Mouse (Mus musculus) midbrain, embryonic 11.5 days (tissue): ENCODE results near the gene Tbc1d14. TPM values are rescaled to one million over a fixed set of nuclear protein-coding genes. Genes with fewer than 3 reads are reported as not detected.

Experiments
- ATAC-seq: fragments of 200-750 bp; cut with Nextera tagmentation; 2 replicates; pipeline ENCODE4 v1.8.0; 2017; ENCODE audit warnings: moderate TSS enrichment, moderate library complexity; ENCODE audit not compliant: low FRiP score
- DNase-seq: peaks from one replicate; pipeline ENCODE4 v3.0.0; 2015; ENCODE audit warnings: low spot score; ENCODE audit errors: missing footprints
- H3K27ac ChIP-seq: fragments of 300-500 bp; sonication (generic); 2 replicates; pipeline ENCODE4 v1.5.1; 2014; ENCODE audit warnings: low read depth, low read length
- H3K27me3 ChIP-seq: fragments of 300-500 bp; sonication (generic); 2 replicates; pipeline ENCODE4 v1.6.1; 2014; ENCODE audit warnings: mild to moderate bottlenecking, low read length, moderate library complexity, mixed read lengths; ENCODE audit not compliant: control insufficient read depth, insufficient read depth
- H3K36me3 ChIP-seq: fragments of 300-500 bp; sonication (generic); 2 replicates; pipeline ENCODE4 v1.6.1; 2014; ENCODE audit warnings: mild to moderate bottlenecking, low read length, moderate library complexity, mixed read lengths; ENCODE audit not compliant: control insufficient read depth, insufficient read depth
- H3K4me1 ChIP-seq: fragments of 300-500 bp; sonication (generic); 2 replicates; pipeline ENCODE4 v1.6.1; 2014; ENCODE audit warnings: low read length; ENCODE audit not compliant: control insufficient read depth, insufficient read depth
- H3K4me2 ChIP-seq: fragments of 300-500 bp; sonication (generic); 2 replicates; pipeline ENCODE4 v1.6.1; 2014; ENCODE audit warnings: mild to moderate bottlenecking, moderate library complexity
- H3K4me3 ChIP-seq: fragments of 300-500 bp; sonication (generic); 2 replicates; pipeline ENCODE4 v1.5.1; 2014; ENCODE audit warnings: low read depth, low read length
- H3K9ac ChIP-seq: fragments of 300-500 bp; sonication (generic); 2 replicates; pipeline ENCODE4 v1.6.1; 2014; ENCODE audit warnings: low read length
- H3K9me3 ChIP-seq: fragments of 300-500 bp; sonication (generic); 2 replicates; pipeline ENCODE4 v1.6.1; 2016; ENCODE audit warnings: low read length; ENCODE audit not compliant: control insufficient read depth
- WGBS: fragments of 180-500 bp; shearing (Covaris S2); extraction: QIAGEN DNeasy Blood & Tissue Kit; methylation state at CpG from one replicate; pipeline ENCODE4 v1.1.7; 2014; 5-methylcytosine and 5-hydroxymethylcytosine counted together
- polyA plus RNA-seq: library from polyadenylated mRNA; unstranded; fragments of >200 nt; fragmentation: Nextera tagmentation; extraction: Ambion mirVana; gene quantifications from 2 replicates; pipeline ENCODE4 v1.2.1, GENCODE M21; 2014

Gene Tbc1d14
- polyA plus RNA-seq, 1 experiment from 2014 or later: 41.2 TPM

DNA sequence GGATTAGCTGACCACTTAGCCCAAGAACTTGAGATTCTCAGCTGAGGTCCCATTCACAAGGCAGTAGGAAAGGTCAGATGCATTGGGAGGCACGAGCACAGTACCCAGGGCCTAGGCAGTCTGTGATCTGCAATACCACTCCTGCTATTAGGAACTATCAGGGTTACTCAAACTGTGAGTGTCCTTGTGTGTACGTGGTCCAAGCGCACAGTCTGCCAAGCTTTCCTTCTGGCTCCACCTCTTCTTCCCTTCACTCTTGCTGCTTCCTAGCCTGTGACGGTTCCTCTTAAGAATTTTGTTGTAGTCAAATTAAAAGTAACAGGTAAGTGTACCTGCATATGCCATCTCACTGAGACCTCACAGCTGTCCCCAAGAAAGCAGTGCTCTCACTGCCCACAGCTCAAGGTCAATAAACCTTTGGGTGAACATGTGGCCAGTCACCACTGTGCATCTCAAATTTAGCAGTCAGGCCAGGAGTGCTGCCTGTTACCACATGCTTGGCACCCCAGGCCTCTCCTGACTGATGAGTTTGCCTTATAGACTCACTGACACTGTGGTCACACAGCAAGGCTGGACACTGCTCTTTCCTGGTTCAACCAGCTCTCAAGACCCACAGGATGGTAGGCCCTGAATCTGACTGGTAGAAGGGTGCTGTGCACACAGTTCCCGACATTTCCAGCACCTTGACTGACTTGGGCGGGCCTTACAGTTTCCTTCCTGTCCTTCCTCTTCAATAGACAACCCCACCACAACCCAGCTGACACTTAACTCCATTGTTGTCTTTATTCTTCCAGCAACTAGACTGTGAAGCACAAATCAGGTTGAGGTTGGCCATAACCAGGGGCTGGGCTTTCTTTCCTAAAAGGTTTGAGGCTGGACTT lies 114.3 kb downstream of the Tbc1d14 start:
- H3K36me3 ChIP-seq: no peaks in the 10 kb centered on the region
- DNase-seq (peak; percentile 8), ATAC-seq (no peak)
- H3K27ac ChIP-seq: no peak overlapping the region
- no peak overlapping the region for H3K4me3 ChIP-seq
- WGBS: 90% methylated on average over 6 of the region's 6 CpGs
- no peak overlapping the region for H3K9ac ChIP-seq
- no peak overlapping the region for H3K4me2 ChIP-seq
- peaks cover 12% of the 10 kb centered on the region for H3K4me1 ChIP-seq
- H3K9me3 ChIP-seq: no peaks in the 10 kb centered on the region
- no peaks in the 10 kb centered on the region for H3K27me3 ChIP-seq

- DNase-seq: peak; percentile 33
- Histone ChIP-seq H3K4me1 (peaks cover 5% of the 10 kb centered on the region), H3K36me3 (no peaks in the 10 kb centered on the region), H3K4me2 (no peak overlapping the region), H3K9ac (no peak overlapping the region), H3K9me3 (no peaks in the 10 kb centered on the region), H3K4me3 (no peak overlapping the region), H3K27me3 (no peaks in the 10 kb centered on the region), H3K27ac (no peak overlapping the region)
- WGBS: 96% methylated on average over 3 of the region's 3 CpGs
- ATAC-seq: no peak
These were observed 115.6 kb downstream of the Tbc1d14 start for GRCm38 (mm10) chr5:36477486-36477885.

- no peak overlapping the region for H3K27ac ChIP-seq
- H3K4me3 ChIP-seq: no peak overlapping the region
- no peaks in the 10 kb centered on the region for H3K27me3 ChIP-seq
- peak; percentile 95 for DNase-seq
- 78% methylated on average over 5 of the region's 5 CpGs for WGBS
- H3K4me1 ChIP-seq: peaks cover 2% of the 10 kb centered on the region; the same call in 1 of the 2 replicates
- H3K9ac ChIP-seq: no peak overlapping the region
- no peaks in the 10 kb centered on the region for H3K9me3 ChIP-seq
- H3K36me3 ChIP-seq: peaks cover 12% of the 10 kb centered on the region; the same call in 1 of the 2 replicates
- H3K4me2 ChIP-seq: no peak overlapping the region
- peak; percentile 59; the same call in 1 of the 2 replicates for ATAC-seq
These were observed 118.8 kb downstream of the Tbc1d14 start for GRCm38 (mm10) chr5:36474283-36474682.

DNA sequence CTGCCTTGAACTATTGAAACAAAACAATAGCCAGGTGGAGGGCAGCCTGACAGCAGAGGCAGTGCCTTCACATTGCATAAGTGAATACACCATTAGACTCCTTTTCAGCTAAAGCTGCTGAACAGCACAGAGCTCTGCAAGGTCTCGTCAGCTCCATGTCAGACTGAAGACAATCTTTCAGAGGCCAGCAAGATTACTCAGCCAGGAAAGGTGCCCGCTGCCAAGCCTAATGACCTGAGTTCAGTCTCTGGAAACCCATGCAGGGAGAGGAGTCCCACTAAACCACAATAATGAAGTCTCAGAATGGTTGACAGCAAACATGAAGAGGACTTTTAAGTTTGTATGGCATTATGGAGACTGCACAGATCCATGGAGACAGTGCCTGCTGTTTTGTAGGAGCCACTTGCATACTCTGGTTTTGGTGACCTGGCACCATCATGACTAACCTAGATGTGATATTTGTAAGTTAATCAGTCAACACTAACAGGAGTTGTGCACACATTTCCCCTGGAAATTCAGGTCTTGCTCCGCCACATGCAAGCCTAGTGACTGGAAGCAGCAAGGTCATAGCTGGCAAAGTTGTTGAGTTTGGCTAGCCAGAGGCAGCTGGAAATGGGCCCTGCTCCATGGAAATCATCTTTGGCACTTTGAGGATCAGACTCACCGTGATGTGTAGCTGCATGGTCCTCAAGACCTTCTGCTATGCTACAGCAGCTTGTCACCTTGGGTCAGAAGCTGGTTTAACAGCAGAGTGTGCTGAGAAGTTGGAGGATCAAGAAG lies 120.0 kb downstream of the Tbc1d14 start:
- ATAC-seq (no peak), DNase-seq (no peak)
- Histone ChIP-seq H3K4me3 (no peak overlapping the region), H3K4me2 (no peak overlapping the region), H3K27ac (no peak overlapping the region), H3K27me3 (no peaks in the 10 kb centered on the region), H3K9ac (no peak overlapping the region), H3K9me3 (no peaks in the 10 kb centered on the region), H3K4me1 (no peaks in the 10 kb centered on the region), H3K36me3 (peaks cover 12% of the 10 kb centered on the region; the same call in 1 of the 2 replicates)
- 88% methylated on average over 4 of the region's 4 CpGs for WGBS

- Histone ChIP-seq H3K4me1 (no peaks in the 10 kb centered on the region; the same call in 1 of the 2 replicates), H3K27ac (no peak overlapping the region), H3K9me3 (no peaks in the 10 kb centered on the region), H3K36me3 (peaks cover 12% of the 10 kb centered on the region; the same call in 1 of the 2 replicates), H3K9ac (no peak overlapping the region), H3K4me2 (no peak overlapping the region), H3K4me3 (no peak overlapping the region), H3K27me3 (no peaks in the 10 kb centered on the region)
- ATAC-seq (no peak), DNase-seq (no peak)
- 93% methylated on average over 8 of the region's 8 CpGs for WGBS
These were observed 121.9 kb downstream of the Tbc1d14 start for GRCm38 (mm10) chr5:36471206-36471605.

GRCm38 (mm10) chr5:36465889-36466288 lies 127.2 kb downstream of the Tbc1d14 start:
- peak overlapping the region; percentile 94 for H3K4me2 ChIP-seq
- DNase-seq (no peak), ATAC-seq (no peak)
- H3K4me3 ChIP-seq: peak overlapping the region; percentile 85
- peak overlapping the region; percentile 80 for H3K9ac ChIP-seq
- H3K27ac ChIP-seq: no peak overlapping the region
- peaks cover 3% of the 10 kb centered on the region; the same call in 1 of the 2 replicates for H3K36me3 ChIP-seq
- WGBS: 37% methylated on average over 8 of the region's 8 CpGs
- H3K27me3 ChIP-seq: no peaks in the 10 kb centered on the region
- no peaks in the 10 kb centered on the region for H3K9me3 ChIP-seq
- H3K4me1 ChIP-seq: peaks cover 21% of the 10 kb centered on the region

- H3K27ac ChIP-seq: no peak within 1 kb of the TSS
- H3K4me2 ChIP-seq: peak within 1 kb of the TSS; percentile 94
- peak within 1 kb of the TSS; percentile 85 for H3K4me3 ChIP-seq
- H3K4me1 ChIP-seq: peaks cover 21% of the 10 kb centered on the region
- peaks cover 3% of the 10 kb centered on the region; the same call in 1 of the 2 replicates for H3K36me3 ChIP-seq
- peak; percentile 100 for DNase-seq
- H3K9ac ChIP-seq: peak within 1 kb of the TSS; percentile 80
- WGBS: under 1% methylated on average over 68 of the region's 68 CpGs
- no peaks in the 10 kb centered on the region for H3K27me3 ChIP-seq
- H3K9me3 ChIP-seq: no peaks in the 10 kb centered on the region
- ATAC-seq: peak; percentile 94
These were observed 128.1 kb downstream of the Tbc1d14 start, which contains the start of gene Grpel1 for GRCm38 (mm10) chr5:36464709-36465661. Gene Grpel1 (plus strand): TSS chr5:36464998.

GRCm38 (mm10) chr5:36463391-36463790 lies 129.7 kb downstream of the Tbc1d14 start:
- 17% methylated on average over 5 of the region's 5 CpGs for WGBS
- DNase-seq: no peak
- no peaks in the 10 kb centered on the region for H3K9me3 ChIP-seq
- no peaks in the 10 kb centered on the region for H3K36me3 ChIP-seq
- peak overlapping the region; percentile 51; the same call in 1 of the 2 replicates for H3K4me2 ChIP-seq
- ATAC-seq: no peak
- H3K4me3 ChIP-seq: no peak overlapping the region
- peaks cover 21% of the 10 kb centered on the region for H3K4me1 ChIP-seq
- H3K9ac ChIP-seq: no peak overlapping the region
- no peaks in the 10 kb centered on the region for H3K27me3 ChIP-seq
- no peak overlapping the region for H3K27ac ChIP-seq
